Mouse (Mus musculus): ENCODE measurements at regions not wholly inside any gene's neighbourhood (a gene's known extent, or its start where the extent isn't known, plus 50 kb on each side); places are given as distances from the start of the nearest gene placed in this dataset.

DNA sequence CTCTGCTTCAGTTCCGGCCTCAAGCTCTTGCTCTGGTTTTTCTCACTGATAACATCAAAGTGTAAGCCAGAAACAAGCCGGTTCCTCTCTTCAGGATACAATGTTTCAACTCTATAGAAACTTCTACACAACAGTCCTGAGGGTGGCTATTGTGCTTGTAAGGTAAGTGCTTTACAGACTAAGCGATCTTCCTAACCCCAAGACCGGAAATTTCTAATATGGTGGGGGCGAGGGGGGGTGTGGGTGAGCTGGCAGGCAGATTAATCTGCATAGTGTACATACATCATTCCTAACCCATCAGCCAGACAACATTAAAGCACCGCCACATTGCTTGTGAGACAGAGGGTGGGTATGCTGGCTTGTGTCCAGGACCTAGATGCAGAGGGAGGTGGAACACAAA, 200.8 kb downstream of the Uaca start:
- intact Hi-C loops (cut with DNase I): no loop called here
- no peak for DNase-seq

DNA sequence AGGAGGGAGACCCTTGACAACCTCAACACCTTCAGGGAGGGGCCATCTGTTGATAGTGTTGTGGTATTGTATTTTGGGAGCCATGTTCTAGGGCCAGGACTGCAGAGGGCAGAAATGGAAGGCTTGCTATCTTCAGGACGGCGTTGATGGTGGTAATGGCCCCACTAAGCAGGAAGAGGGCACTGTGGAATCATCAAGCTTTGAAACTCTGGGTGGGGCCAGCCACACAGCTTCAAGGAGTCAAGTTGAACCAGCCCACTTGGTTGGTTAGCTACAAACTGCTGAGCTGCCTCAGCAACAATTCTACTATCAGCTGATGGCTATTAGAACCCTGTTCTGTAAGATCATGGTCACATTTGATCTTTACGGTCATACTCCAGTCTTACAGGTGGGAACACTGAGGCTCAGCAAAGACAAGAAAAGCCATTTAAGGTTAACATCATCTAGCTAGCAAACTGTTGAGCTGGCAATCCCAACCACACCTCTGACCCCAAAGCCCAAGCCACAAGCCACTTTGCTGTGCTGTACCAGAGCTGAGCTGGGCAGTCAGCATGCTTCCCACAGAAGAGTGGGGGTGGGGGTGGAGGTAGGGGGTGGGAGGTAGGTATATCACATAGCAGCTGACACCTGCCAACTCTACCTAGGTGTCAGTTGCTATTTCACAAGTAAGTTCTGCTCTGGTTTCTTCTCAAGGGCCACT, 203.9 kb downstream of the Uaca start:
- peak; percentile 27 for DNase-seq
- intact Hi-C loops (cut with DNase I): no loop called here

DNA sequence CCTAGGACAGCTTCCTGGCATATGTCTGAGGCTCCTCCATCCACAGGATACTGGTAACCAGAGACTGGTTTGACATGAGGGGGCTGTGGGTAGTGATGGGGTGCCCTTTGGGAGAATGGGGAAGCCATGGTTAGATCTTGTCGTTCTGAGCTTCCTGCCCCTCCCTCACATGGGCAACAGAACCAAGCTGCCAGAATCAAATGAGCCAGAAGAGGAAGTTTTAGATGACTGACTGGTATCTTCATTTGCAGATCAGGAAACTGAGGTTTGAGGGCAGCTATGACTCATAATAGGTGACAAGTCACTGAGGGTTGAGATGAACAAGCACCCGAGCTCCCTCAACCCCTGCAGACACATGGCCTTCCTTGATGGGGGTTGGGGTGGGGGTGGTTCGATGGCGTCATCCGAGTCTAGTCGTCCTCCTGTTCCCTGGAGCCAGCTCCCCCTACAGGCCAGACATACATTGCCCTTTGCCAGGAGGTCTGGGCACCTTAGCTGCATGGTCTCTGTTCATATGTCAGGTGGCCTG, 204.7 kb downstream of the Uaca start:
- intact Hi-C loops (cut with DNase I): no loop called here
- DNase-seq: peak; percentile 24

DNA sequence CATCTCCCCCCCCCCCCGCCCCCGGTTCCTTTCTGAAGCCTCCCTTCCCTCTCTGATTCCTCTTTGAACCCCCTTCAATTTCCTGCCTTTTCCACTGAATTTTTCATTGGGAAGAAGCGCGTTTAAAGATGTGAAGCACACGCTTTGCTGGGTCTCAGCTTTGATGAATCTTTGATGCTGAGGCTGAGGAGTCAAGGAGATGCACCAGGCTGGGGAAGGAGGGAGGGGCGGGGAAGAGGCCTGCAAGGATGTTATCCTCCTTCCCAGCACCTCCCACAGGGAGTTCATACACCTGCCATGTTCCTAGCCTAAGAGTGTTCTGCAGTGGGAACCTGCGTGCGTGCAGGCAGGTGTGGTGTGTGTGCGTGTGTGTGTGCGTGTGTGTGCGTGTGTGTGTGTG, 205.9 kb downstream of the Uaca start:
- no peak for DNase-seq
- intact Hi-C loops (cut with DNase I): no loop called here

DNA sequence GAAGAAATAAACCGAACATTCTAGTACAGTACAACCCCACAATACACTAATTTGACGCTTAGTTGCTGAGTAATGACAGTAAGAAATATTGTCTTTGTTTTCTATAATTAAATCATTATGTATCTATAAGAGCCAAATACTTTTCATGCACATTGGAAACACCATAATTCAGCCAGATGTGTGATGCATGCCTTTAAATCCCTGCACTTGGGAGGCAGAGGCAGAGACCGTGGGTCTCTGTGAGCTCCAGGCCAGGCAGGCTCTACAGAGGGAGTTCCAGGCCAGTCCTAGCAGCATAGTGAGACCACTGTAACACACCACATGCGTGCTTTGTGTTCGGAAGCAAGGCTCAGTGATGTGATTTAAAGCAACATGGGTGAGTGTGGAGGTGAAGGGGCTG, 208.2 kb downstream of the Uaca start:
- DNase-seq: no peak
- intact Hi-C loops (cut with DNase I): no loop called here

DNA sequence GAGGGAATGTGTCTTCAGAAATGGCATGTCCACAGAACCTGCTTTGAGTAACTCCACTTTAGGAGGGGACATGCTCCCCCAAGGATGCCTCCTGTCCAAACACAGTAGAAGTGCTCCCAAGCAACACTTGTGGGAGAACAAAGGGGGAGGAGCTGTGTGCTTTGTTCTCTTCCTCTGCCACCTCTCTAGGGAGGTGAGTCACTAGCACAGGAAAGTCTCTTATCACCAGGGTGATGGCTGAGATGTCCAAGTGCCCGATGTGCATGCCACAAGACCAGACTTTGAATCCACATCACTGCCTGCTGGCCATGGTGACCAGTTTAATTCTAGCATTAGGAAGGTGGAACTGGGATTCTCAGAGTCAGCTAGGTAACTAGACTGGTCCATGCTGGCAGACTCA, 214.1 kb downstream of the Uaca start:
- DNase-seq: no peak
- intact Hi-C loops (cut with DNase I): no loop called here

DNA sequence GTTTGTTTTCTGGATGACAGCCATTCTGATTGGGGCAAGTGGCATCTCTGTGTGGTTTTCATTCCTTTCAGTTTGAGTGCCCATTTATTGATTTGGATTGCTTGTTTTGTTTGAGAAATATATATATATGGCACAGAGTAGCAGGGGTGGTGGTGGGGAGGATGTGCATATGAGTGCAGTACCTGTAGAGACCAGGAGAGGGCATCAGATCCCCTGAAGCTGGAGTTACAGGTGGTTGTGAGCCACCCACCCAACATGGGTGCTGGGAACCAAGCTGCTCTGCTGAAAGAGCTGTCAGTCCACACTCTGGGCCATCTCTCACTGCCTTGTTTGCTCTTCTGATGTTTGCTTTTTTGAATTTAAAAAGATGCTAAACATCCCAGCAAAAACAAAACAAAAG, 216.7 kb downstream of the Uaca start:
- intact Hi-C loops (cut with DNase I): no loop called here
- no peak for DNase-seq

DNA sequence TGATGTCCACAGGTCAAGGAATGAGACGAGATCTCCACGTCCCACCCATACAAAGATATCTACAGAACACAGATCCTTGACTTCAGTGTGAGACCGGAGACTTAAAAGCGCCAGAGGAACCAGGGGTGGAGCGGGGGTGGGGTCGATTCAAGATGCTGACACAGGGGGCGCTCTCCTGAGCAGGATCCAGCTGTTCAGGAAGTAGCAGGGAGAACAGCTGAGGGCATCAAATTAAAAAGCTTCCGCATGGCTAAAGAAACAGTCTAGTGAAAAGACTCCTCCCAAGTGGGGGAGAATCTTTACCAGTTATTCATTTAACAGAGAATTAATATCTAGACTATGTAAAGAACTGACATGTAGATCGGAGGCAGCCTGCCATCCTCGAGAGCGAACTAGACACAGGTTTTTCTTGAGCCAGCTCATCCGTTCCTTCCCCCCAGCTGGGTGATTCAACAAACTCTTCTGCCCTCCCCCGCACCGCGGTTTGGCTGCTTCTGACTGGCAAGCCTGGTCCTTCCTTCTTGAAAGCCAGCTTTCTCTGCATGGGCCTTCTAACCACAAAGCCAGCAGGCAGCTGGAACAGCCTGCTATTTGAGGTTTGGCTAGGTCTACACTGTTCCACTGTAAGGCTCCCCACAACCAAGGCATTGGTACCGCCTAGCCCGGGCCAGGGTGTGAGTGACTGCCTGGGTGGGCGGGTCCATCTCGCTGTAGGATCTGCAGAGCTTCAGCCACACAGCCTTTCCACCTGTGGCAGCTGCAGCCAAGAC, 218.6 kb downstream of the Uaca start:
- intact Hi-C loops (cut with DNase I): no loop called here
- DNase-seq: peak; percentile 71

DNA sequence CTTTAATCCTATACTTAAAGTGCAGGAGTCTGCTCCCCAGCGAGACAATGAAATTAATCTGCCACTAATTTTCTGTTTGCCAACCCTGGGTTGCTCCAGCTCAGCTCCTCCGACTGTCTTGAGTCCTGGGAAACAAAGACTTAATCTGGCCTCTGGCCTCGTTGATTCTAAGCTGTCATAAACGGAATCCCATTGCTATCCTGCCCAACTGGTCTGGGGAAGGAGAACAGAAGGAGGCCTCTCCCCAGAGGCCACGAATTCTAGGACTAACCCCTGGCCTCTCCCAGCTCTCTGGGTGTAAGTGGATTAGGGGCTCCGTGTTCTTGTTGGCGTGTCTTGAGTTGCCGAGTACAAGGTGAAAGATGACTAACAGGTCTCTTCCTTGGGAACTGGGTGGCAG, 219.8 kb downstream of the Uaca start:
- no peak for DNase-seq
- intact Hi-C loops (cut with DNase I): no loop called here

DNA sequence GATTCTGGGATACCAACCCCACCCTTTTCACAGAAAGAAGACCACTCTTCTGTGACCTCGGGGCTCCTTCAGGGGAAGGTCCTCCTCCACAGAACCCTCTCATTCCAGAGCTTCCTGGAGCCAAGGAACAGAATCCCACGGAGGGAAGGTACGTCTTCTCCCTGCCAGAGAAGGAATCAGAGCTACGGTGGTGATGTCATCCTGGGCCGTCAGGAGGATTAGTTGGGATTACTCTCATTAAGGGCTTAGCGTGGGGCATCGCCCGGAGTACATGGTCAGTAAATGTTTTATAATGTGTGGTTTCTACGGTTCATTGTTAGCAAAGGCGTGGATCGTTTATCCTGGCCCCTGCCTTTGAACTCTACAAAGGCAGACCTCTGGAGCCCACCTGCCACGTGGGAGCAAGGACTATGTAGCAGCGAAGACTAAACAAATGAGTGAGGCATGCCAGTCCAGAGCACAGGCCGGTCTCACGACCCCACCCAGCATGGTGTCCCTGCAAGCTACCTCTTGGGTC, 221.1 kb downstream of the Uaca start:
- no peak for DNase-seq
- intact Hi-C loops (cut with DNase I): no loop called here

DNA sequence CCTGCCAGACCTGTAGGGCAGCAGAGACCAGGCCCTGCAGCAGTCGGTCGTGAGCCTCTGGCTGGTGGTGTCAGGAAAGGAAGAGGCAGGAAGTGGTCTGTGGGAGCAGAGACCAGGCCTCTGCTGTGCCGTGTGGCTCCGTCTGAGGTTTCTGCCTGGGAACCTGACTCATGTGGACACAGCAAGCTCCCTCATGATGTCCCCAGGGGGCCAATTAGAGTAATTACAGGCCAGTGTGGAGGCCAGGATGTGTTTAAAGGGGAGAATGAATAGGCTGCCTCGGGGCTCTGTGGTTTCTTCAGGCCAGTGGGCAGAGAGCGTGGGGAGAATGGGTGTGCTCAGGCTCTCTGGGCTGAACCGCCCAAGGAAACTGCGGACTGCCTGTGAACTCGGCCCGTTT, 222.3 kb downstream of the Uaca start:
- intact Hi-C loops (cut with DNase I): no loop called here
- no peak for DNase-seq

DNA sequence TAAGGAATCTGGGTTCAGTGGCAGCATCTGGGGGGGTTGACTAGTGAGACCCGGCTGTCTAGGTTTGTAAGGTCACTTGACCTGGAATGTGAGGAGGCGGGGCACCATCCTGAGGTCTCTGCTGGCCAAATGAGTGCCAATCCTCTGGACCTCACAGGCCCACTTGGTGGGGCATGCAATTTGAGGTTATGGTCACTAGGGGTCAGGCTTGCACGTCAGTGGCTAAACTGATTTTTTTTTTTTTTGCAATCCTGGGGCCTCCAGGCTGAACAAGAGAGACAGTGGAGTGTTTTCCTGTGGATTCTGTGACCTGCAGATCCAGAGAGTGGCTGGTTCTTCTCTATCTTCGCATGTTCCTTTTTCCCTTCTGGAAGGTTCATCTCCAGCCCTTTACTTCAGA, 225.6 kb downstream of the Uaca start:
- no peak for DNase-seq
- intact Hi-C loops (cut with DNase I): no loop called here

DNA sequence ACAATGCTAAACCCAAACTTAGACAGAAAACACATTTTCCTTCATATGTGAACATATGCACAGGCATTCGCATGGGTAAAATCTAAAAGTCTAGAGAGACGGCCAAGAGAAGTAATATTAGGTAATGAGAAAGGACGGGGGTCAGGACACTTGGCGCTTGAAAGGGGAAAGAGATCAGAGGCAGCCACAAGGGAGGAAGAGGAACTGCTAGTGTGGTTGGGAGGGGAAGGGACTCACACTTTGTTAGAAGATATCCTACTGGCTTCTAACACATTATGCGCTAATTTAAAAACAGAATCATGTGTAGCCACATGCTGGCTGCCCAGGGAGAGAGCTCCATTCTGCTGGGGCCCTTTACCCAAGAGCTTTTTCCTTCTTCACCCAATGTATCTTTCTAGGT, 227.5 kb downstream of the Uaca start:
- intact Hi-C loops (cut with DNase I): no loop called here
- DNase-seq: no peak

DNA sequence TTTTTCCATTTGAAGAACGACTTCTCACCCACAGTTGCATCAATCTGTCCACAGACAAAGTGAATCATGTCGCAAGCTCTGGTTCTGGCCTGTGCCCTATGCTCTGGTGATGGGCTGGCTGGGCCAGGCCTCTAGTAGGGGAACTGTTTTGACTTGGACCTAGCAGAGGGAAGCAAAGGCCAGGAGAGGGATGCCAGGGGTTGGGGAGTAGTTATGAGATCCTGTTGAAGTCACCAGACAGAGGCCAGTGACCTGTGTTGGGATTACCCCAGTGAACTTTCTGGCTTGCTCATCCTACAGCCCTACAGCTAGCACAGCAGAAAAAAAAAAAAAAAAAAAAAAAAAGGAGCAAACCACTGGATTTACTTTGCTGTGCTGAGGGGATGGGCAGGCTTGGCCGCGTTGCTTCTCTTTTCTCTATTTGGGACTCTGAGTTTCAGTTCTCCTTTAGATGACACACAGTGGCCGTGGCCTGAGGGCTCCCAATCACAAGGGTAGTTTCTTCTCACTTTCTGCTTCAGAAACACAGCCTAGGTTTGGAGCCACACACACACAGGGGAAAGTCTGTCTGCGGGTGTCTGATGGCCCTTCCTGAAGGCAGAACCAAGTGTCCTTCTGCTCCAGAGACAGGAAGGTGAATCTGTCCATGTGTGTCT, 228.2 kb downstream of the Uaca start:
- intact Hi-C loops (cut with DNase I): no loop called here

DNA sequence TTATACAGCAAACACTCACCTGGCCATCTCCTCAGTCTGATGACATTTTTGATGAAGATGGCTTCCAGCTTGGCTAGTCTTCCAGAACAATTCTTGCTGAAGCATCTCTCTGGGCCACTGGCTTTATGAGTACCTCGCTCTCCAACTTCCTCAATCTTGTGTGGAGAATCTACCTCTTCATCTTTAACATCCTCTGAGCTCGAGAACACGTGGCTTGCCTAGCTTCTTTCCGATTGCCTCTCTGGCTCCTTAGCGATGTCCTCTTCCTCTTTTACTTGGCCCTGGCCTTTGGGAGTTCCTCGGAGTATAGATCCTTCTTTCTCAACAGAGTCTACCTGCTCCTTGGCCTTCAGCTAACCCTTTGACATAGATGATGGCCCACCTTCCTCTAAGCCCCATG, 231.0 kb downstream of the Uaca start:
- DNase-seq: no peak
- intact Hi-C loops (cut with DNase I): no loop called here

More for the DNA sequence above, 228.2 kb downstream of the Uaca start:
- DNase-seq: no peak

DNA sequence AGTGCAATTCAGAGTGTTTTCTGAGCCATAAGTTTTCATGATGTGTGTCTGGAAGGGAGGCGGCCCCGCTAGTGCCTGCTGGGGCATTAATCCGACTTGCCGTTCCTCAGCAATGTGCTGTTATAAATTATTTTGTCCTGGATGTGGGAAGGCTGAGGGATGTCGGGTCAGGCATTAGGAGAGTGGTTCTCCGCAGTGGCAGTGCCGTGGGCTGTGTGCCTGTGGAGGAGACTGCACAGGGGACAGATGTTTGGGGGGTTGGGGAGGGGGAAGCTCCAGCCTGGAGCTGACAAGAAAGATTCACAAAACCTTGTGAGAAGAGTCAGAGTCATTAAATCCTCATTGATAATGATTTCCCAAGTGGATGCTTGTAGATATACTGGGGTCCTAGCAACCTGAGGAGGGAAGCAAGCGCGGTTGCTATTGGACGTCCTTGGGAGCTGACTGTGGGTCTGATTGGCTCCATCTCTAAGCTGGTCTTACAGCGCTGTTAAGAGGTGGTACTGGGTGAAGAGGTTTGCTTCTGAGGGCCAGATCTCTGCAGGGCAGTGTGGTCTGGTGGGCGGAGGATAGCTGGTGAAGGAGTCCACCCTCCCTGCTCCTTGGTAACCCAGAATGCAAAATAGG, 234.5 kb downstream of the Uaca start:
- no peak for DNase-seq
- intact Hi-C loops (cut with DNase I): no loop called here

DNA sequence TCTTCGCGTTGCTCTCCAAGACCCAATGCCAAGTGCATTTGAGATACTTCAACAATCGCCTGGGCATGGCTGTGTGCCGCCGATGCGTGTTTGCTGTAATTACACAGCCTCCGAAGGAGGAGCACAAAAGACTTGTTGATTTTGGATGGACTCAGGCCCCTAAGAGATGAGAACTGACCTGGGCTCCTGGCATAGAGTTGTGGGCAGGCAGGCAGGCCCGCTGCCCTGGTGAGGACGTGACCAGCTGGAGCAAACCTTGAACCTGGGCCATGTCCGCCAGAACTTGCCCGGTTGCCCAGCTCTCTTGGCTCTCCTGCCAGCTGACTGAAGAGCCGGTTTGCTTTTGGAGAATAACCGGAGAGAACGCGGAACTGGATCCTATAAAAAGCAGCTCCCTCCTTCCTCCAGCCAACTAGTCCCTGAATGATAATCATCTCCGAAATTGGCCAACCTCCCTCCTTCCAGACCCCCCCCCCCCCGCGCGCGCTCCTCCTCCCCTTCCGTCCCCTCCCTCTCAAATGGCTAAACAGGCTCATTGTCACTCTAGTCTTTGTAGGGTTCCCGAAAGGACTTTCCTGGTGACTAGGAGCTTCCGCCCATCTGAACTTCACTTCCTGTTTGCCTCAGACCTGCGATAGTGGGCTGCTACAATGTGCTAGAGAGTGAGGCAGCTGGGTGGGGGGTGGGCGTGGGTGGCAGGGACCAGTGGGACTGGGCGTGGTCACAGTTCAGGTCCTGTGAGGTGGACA, 237.5 kb downstream of the Uaca start:
- DNase-seq: peak; percentile 79
- intact Hi-C loops (cut with DNase I): no loop called here

DNA sequence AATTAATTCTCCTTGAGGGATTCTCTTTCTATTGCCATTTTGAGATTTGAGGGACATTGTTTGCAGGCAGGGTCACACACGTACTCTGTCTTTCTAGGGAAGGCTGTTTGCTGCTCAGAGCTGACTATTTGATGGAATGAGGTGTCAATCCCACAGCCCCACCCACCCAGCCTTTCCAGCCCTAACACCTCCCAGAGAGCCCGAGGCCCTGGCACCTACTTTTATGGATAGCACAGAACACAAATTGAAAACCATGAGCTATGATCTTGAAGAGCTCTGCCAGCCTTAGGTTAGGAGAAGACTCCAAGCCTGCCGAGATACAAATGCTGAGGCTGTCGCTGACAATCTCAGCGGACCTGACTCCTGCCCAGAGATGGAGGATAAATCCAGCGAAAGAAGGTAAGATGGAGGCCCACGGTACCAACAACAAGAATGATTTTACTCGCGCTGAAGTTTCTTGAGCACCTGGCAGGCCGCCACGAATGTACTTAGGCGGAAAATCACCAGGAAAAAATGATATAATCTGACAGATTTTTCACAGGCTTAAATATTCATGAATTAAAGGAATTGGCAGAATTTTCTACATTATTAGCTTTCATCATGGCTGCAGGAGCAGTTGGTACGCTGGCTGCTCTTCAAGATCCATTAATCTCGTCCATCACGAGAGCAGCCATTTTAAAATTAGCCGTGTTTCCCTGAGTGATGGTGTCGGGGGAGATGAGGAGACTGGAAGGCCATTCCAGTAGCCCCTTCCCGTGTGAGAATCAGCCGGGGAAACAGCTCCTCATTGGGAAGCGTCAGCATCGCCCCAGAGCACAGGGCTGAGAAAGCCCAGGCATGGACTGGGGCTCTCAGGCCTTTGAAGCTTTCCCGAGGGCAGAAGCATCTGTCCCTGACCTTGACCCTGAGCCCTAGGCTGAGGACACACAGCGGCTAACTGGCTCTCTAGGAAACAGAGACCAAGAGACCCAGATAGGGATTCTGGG, 238.4 kb downstream of the Uaca start:
- DNase-seq: peak; percentile 41
- intact Hi-C loops (cut with DNase I): no loop called here

DNA sequence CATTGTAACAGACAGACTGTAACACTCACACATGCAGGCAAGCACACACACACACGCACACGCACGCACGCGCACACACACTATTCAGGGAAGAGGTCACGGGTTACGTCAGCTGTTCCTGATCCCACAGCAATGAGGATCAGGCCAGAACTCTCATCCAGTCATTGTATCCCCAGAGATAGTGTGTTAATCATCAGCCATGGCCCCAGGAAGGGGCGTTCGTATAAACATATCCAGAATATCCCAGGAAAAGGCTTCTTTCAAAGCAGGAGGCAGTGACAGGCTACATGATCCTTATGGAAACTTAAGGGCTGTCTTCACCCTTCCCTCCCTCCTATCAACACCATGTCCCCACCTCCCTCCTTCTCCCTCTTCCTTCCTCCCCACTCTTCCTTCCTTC, 239.3 kb downstream of the Uaca start:
- intact Hi-C loops (cut with DNase I): no loop called here
- DNase-seq: no peak

Measured in left cerebral cortex, postnatal 4 days (tissue).